Mouse (Mus musculus) left cerebral cortex, adult 2 months (tissue): ENCODE results near the gene Gm3646. TPM values are rescaled to one million over a fixed set of nuclear protein-coding genes. Genes with fewer than 3 reads are reported as not detected.

ENCODE experiments used
- DNase-seq, 2 experiments: peaks; one replicate each; pipeline ENCODE4 v3.0.0; 2021 to 2022; ENCODE audit warnings: low spot score in 2 of 2, mixed read lengths in 1 of 2; ENCODE audit errors: extremely low spot score in 1 of 2
- H3K27ac ChIP-seq: fragments of 200-600 bp; 2 replicates; pipeline ENCODE4 v1.8.1; 2022
- H3K4me3 ChIP-seq: fragments of 200-600 bp; 2 replicates; pipeline ENCODE4 v1.8.1; 2022
- CTCF ChIP-seq: fragments of 200-600 bp; IDR thresholded peaks from 2 replicates; pipeline ENCODE4 v1.8.1; 2022; ENCODE audit warnings: antibody characterized with exemption, mild to moderate bottlenecking, moderate library complexity
- intact Hi-C: fragments of 180-260 bp; cut with DNase I; formaldehyde crosslinking; loops from one replicate; pipeline ENCODE4 v1.15.1; 2025
- total RNA-seq, 2 experiments: library from RNA; stranded (reverse); gene quantifications; 2 replicates each; pipeline ENCODE4 v1.2.3; 2021

Gene Gm3646
- total RNA-seq, 2 experiments from 2014 or later, result not detected

DNA sequence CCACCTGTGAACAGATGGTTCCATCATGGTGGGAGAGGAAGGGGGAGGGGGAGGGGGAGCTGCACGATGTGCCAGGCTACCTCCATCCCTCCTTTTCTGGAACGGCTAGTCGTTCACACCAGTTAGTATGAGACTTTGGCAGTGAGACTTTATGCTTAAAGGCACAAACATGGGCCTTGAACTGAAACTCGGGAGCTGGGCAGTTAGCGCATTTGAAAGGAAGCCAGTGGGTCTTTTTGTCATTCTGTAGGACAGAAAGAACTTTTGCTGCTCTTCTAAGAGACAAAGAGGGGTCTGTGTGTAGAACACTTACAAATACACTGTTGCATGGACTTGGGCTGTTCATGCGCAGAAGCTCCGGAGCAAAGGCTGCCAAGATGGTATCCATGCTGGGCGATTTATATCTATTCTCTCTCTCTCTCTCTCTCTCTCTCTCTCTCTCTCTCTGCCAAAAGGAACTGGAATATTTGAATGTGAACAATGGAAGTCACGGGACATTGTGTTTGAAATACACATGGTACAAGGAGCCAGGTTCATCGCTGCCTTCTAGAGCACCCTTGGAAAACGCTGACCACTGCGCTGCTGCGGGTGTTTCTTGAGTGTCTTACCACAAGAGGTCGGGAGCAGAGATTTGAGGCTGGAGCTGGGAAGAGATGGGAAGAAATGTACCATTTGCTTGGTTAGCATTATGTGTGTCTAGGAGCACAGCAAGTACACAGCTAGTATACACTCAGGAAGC is 31.0 kb downstream of the Gm3646 start:
- Histone ChIP-seq H3K4me3 (no peak overlapping the region), H3K27ac (no peak overlapping the region)
- intact Hi-C loops, result no loop called here
- TF ChIP-seq CTCF, result no peak
- no peak for DNase-seq

DNA sequence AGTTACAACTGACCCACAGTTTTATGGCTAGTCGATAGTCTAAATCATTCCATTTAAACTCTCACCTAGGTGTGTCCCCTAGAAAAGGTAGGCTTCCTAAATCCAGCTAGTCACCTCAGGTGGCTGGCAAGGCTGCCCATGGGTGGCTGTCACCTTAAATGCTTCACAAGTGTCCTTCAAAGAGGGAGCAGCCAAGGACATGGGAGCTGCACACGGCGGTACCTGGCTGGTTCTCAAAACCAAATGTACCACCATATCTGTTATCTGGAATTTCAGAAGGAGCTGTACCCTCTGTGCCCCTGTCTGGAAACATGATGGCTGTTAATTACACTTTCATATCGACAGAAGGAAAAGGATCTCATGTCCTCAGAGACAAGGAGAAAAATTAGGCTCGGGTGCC is 31.6 kb downstream of the Gm3646 start:
- Histone ChIP-seq H3K27ac (no peak overlapping the region), H3K4me3 (no peak overlapping the region)
- intact Hi-C loops, result no loop called here
- DNase-seq, result no peak
- TF ChIP-seq CTCF, result no peak

DNA sequence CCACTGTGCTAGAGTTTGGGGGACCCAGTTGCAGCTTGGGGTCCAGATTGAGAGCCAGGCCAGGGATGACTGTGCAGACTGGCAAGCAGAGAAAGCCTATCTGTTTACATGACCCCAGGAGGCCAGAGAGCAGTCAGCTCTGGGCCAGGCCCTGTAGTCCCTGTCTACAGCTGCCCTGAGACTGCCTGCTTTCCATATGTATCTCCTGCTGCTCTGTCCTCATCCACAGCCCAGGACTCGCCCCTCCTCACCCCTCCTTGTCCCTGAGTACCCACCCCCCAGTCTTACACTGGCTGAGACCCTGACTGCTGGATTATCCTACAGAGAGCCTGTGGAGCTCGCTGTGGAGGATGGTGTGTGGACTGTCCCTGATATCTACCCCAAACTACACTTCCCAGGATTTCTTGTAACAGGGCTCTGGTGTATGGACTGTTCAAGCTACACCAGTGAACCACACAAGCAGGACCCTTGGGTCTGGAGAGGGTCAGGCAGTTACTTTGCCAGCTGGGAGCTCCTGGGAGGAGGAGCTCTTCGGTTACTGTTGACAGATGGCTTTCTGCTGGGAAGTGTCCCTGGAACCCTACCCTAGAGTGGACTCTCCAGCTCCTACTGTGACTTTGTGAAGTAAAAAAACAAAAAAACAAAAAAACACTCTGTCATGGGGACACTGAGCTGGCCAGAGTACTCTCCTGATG is 32.6 kb downstream of the Gm3646 start:
- DNase-seq, result no peak
- Histone ChIP-seq H3K4me3 (no peak overlapping the region), H3K27ac (no peak overlapping the region)
- intact Hi-C loops, result no loop called here
- TF ChIP-seq CTCF, result no peak

DNA sequence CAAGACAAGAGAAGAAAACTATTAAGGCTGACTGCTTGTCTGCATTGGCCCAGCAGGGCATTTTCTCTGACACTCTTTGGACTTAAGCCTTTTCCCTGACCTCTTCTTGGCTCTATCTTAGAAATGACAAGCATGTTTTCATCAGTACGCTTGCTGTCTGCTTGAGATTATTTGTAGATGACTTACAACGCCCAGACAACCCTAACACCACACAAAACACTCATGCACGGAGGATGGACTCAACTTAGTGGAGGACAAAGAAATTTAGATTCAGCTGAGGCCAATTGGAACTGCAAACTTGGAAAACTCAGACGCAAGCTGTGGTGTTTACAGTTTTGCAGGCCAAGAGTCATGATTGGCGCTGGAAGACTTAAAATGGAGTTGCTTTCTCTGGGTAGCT is 34.7 kb downstream of the Gm3646 start:
- intact Hi-C loops, result no loop called here
- Histone ChIP-seq H3K27ac (no peak overlapping the region), H3K4me3 (no peak overlapping the region)
- TF ChIP-seq CTCF, result no peak
- DNase-seq, result no peak

DNA sequence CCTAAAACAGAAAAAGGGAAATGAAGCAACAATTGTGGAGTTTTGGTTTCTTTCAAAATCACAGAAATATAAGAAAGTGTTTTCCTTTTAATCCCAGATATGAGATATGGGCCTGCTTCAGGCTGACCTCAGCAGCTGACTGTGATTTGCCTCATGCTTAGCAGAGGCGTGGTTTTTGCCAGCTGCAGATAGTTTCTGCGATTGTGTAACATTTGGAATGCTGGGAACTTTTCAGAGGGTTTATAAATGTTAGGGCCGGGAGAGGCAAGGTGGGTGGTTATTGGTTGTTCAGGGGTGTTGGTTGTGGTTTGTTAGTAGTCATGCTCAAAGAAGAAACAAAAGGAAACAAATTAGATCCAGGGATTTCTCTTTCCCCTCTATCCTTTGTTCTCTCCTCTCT is 37.1 kb downstream of the Gm3646 start:
- Histone ChIP-seq H3K4me3 (no peak overlapping the region), H3K27ac (no peak overlapping the region)
- TF ChIP-seq CTCF, result no peak
- no peak for DNase-seq
- intact Hi-C loops, result no loop called here

DNA sequence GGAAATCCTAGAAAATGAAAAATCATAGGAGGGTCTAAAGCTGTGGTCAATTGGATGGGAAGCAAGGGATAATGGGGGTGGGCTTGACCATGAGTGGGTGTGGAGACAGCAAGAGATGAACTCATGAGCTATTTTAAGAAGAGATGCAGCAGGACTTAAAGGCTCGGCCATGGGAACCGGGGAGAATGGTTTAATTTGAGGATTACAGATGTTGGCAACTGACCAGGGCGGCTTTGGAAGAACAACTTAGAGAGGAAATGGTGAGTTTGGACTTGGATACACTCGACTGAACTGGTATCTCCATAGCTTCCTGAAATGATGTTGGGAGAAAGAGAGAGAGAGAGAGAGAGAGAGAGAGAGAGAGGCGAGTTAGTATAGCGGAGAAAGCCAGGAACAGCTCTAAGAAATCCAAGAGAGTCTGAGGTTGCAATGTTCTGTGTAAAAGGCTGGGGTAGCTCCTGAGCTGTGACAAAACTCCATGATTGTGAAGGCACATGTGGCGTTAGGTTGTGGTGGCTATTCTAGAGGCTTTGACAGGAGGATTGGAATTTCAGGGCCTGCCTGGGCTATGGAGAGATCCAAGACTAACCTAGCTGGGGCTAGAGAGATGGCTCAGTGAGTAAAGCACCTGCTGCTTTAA is 39.2 kb downstream of the Gm3646 start:
- H3K4me3 ChIP-seq, result no peak overlapping the region
- intact Hi-C loops, result no loop called here
- H3K27ac ChIP-seq, result no peak overlapping the region
- DNase-seq, result no peak
- no peak for TF ChIP-seq CTCF

DNA sequence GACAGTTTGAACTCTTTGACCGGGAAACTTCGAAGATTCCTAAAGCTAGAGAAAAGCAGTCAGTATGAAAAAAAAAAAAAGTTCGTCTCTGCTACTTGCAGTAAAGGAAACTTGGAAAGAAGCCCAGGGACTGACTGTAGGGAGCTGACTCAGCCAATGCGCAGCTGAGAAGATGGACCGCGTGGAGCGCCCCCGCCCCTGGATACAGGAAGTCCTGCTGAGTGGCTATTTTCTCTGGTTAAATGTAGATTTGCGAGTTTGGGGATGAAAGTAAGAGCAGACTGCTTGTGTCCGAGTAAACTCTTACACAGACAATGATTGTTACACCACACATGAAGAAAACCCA is 43.1 kb downstream of the Gm3646 start:
- DNase-seq, result peak; percentile 74
- H3K4me3 ChIP-seq, result peak overlapping the region; percentile 32
- peak overlapping the region; percentile 56 for H3K27ac ChIP-seq
- intact Hi-C loops, result loop anchor here (2.0 to 5.0 kb wide), 3 partner anchors 139 to 220 kb away; partner anchors contain the start of gene Map4k4
- no peak; the same call in 1 of the 2 replicates for TF ChIP-seq CTCF

DNA sequence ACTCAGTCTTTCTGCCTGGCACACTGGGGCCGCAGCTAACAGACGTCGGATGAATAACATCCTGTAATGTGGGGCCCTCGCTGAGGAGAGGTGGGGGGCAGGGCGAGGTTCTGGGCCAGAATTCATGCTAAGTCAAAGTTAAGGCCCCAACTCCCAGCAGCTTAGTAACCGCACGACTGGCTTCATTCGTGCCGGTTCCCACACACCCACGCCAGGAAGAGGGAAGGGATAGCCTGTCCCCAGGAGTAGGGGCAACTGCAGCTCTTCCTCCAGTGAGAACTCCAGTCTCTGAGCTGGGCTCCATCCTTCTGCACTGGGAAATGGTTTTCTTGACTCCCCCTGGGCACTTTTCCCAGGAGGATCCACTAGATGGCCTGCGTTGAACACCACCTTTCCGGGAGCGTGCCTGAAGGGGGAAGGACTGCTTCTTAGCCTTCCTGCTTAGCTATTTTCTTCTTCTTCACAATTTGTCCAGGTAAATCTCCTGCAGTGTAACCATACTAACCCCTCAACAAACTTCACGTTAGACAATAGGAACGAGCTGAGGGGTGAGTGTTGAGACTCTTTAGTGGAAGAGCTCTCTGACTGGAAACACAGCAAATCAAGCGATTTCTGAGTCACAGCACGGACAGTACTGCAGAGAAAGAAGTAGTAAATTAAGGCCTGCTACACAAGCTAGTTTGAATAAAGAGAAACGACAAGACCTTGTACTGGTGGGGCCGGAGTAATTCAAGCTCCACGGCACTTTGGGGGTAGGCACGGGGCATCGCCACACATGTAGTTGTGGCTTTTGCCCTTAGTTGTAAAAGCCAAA is 43.7 kb downstream of the Gm3646 start:
- H3K4me3 ChIP-seq, result peak overlapping the region; percentile 32
- peak; percentile 65 for TF ChIP-seq CTCF
- H3K27ac ChIP-seq, result peak overlapping the region; percentile 56
- DNase-seq, result peak; percentile 51 to 66
- intact Hi-C loops, result loop anchor here (2.0 to 5.0 kb wide), 4 partner anchors 75 to 221 kb away; partner anchors contain the start of gene Map4k4

DNA sequence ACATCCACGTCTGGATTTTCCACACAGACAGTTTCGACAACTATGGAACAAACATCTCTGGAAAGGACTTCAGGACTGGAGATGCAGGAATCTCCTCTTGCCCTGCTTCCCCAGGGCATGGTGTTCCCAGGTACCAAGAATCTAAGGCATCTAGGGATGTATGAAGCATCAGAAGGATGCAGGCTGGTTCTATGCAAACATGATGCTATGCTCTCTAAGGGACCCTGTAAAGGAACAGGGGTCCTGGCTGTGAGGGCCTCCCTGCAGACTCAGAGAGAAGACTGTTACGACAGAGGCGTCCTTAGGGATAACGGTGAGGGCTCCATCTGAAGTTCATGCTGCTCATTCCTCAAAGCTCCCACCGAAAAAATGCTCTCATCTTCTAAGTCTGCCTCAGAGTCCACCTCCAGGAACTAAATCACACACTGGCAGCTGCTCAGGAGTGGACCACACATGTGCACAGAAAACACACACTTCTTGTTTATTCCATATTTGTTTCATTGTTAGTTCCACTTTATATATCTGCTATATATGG is 44.9 kb downstream of the Gm3646 start:
- H3K27ac ChIP-seq, result no peak overlapping the region
- DNase-seq, result no peak
- no peak for TF ChIP-seq CTCF
- H3K4me3 ChIP-seq, result no peak overlapping the region
- intact Hi-C loops, result loop anchor here (2.0 to 5.0 kb wide), 3 partner anchors 73 to 222 kb away; no protein-coding TSS in a partner anchor

DNA sequence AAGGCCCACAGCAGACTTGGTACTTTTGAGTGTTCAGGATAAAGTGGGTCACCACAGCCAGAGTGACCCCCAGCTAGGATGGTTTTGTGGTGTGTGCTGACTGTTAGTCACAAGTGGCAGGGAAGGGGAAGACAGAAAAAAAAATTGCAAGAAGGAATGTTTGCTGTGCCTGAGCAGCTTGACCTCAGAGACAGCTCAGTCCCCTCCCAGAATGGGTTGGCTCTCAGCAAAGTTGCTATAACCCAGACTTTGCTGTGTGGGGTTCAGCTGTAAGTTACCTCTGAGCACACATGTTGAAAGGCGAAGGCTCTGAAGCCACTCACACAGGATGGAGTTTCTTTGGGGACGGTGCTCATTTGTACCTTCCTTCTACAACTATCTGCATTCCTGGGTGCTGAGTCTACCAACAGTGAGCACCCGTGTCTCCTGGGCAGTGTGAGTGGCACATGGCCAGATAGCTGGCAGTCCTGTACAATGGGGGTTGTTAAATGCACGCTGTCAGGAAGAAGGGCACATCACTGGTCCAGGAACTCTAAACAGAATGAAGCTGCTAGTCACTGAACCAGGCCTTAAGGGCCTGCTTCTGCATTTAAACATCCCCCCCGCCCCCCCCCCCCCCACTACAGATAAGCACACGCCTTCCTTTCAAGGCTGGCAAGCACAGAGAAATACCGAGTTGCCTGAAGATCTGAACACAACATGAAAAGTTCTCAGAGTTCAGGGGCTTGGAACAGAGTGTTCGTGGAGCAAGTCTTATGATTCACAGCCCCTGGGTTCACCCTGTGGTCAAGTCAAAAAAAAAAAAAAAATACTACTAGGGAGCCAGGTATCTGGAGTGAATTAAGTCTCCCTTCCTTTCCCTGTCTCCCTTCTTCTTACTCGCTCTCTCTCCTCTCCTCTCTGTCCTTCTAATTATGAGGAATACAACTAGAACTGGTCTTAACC is 45.6 kb downstream of the Gm3646 start:
- intact Hi-C loops, result loop anchor here (2.0 to 5.0 kb wide), 3 partner anchors 73 to 223 kb away; no protein-coding TSS in a partner anchor
- no peak overlapping the region for H3K4me3 ChIP-seq
- no peak overlapping the region for H3K27ac ChIP-seq
- no peak for DNase-seq
- no peak for TF ChIP-seq CTCF
